Mouse (Mus musculus): ENCODE data around the gene OR5BS1P.
A peak's percentile ranks its signal among the peaks of the same experiment; 100 is the strongest.
"Not testable (repeated sequence)": the region's sequence is repeated elsewhere in the genome, so short reads cannot be mapped to it uniquely, and the experiment has no call there.

Gene OR5BS1P

GRCm38 (mm10) chr15:98506253-98506957 is 36.7 kb downstream of the OR5BS1P start:
- no peak for DNase-seq (ENCODE audit: low spot score)

GRCm38 (mm10) chr15:98507321-98507720 is 37.6 kb downstream of the OR5BS1P start:
- DNase-seq (ENCODE audit: low spot score): no peak

- DNase-seq (ENCODE audit: low spot score): no peak
Observed at GRCm38 (mm10) chr15:98509387-98509786, 39.7 kb downstream of the OR5BS1P start.

GRCm38 (mm10) chr15:98510438-98511385 is 41.0 kb downstream of the OR5BS1P start:
- DNase-seq (ENCODE audit: low spot score): peak; percentile 92

GRCm38 (mm10) chr15:98511386-98511928 is 41.8 kb downstream of the OR5BS1P start:
- no peak for DNase-seq (ENCODE audit: low spot score)

- no peak for DNase-seq (ENCODE audit: low spot score)
Observed at GRCm38 (mm10) chr15:98512232-98512631, 42.5 kb downstream of the OR5BS1P start.

GRCm38 (mm10) chr15:98512799-98513321 is 43.2 kb downstream of the OR5BS1P start:
- peak; percentile 23 for DNase-seq (ENCODE audit: low spot score)

GRCm38 (mm10) chr15:98513676-98514075 is 44.0 kb downstream of the OR5BS1P start:
- not testable (repeated sequence) for DNase-seq (ENCODE audit: low spot score)

- no peak for DNase-seq (ENCODE audit: low spot score)
Observed at GRCm38 (mm10) chr15:98514146-98514545, 44.5 kb downstream of the OR5BS1P start.

- not testable (repeated sequence) for DNase-seq (ENCODE audit: low spot score)
Observed at GRCm38 (mm10) chr15:98514845-98515244, 45.1 kb downstream of the OR5BS1P start.

GRCm38 (mm10) chr15:98517380-98518355 is 48.0 kb downstream of the OR5BS1P start:
- DNase-seq (ENCODE audit: low spot score): peak; percentile 78

GRCm38 (mm10) chr15:98521245-98521644 is 51.5 kb downstream of the OR5BS1P start:
- no peak for DNase-seq (ENCODE audit: low spot score)

- no peak for DNase-seq (ENCODE audit: low spot score)
Observed at GRCm38 (mm10) chr15:98526057-98526456, 56.4 kb downstream of the OR5BS1P start.

GRCm38 (mm10) chr15:98527056-98527771 is 57.5 kb downstream of the OR5BS1P start:
- no peak for DNase-seq (ENCODE audit: low spot score)

- DNase-seq (ENCODE audit: low spot score): no peak
Observed at GRCm38 (mm10) chr15:98528066-98528563, 58.4 kb downstream of the OR5BS1P start.

All from embryo, embryonic 10.5 days (tissue).